Mouse (Mus musculus): Measurements from ENCODE around the gene Nfkbil1.
"Not testable (repeated sequence)": the region's sequence is repeated elsewhere in the genome, so short reads cannot be mapped to it uniquely, and the experiment has no call there.

Gene Nfkbil1

DNA sequence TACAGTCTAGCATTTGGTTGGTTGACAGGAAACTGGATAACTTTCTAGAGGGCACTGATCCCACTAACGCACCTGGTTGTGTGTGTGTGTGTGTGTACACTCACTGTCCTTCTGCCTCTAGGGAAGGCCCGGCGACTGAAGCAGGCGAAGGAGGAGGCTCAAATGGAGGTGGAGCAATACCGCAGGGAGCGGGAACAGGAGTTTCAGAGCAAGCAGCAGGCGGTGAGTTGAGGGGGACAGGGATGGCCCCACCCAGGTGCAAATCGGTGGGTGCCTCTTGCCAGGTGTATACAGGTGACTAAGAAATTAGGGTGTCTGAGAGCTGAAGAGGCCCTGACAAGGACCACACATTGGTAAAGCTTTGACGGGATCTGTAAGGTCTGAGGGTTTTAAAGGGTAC, 1.4 kb upstream of the Nfkbil1 start:
- no peak for DNase-seq (ENCODE audit: low spot score)

DNA sequence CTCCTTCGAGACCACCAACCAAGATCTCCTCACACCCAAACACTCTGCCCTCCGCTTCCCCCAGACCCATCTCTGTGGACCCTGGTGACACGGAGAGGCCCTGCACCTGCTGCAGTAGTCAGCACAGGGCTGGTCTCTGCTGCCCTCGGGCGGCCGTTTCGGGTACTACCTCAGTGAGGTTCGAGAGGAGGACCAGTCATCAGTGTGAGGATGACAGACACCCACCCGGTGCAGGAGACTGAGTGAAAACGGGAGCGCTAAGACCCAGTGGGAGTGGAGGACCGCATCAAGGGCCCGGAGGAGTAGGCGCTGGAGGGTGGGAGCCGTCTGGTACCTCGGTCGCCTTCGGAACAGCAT, 776 bp upstream of the Nfkbil1 start:
- peak; percentile 91 for DNase-seq (ENCODE audit: low spot score)

- peak; percentile 57 for DNase-seq (ENCODE audit: low spot score)
Observed at GRCm38 (mm10) chr17:35234903-35235302, 689 bp downstream of the Nfkbil1 start.

GRCm38 (mm10) chr17:35234090-35234489, 1.5 kb downstream of the Nfkbil1 start:
- not testable (repeated sequence) for DNase-seq (ENCODE audit: low spot score)

DNA sequence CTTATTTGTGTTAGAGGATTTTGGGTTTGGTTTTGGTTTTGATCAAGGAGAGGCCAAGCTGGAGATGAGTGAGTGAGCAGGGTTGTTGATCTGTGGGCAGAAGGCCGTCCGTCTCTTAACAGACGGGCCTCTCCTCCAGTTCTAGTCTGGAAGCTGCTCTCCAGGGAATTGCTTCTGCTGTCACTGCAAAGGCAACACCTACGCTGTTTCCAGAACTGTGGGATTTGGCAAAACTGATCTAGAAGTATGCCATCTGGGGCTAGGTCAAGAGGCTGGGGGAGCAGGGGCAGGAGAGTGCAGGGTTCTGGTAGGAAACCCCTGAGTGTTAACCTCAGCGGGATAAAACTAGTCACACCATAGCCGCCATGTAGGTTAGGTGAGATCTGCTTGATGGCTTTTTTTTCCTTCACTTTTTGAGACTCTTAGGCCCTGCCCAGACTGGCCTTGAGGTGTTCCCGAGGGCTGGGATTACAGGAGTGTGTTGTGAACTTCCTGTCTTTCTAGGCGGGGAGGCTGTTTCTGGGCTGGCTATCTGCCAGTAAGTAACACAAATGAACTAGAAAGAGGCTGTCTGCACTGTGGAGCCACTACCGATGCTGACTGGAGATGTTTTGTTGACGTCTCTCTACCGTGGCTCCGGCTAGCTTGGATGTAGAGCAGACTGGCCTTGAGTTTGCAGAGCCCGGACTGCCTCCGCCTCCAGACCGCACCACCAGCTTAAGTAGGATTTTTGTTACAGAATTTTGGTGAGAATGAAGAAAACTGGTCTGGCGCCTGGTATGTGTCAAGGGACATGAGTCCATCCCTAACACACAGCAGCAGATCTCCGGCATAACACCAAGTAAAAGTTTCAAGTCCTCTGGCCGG, 2.2 kb downstream of the Nfkbil1 start, which contains the start of gene Atp6v1g2:
Gene Atp6v1g2, plus strand, starts transcription at position 547 of the 867 bp plus-strand sequence.
- DNase-seq (ENCODE audit: low spot score), result no peak

DNA sequence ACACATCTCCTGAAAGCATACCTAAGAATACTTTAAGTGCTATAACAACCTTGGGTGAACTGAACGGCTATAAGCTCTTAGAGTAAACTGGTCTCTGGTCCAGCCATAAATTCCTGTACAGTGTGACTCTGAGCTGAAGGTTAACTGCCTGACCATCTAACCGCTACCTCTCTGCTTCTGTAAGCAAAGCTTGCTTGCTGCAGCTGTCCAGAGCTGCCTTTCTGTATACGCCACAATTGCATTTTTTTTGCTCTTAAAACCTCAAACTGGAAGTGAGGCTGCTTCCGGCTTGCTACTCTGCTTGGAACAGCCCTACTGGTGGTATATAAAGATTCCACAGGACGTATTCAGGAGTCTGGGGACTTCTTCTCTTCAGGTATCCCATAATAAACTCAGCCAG, 2.9 kb downstream of the Nfkbil1 start:
- DNase-seq (ENCODE audit: low spot score), result no peak

GRCm38 (mm10) chr17:35232043-35232442, 3.5 kb downstream of the Nfkbil1 start:
- peak; percentile 60 for DNase-seq (ENCODE audit: low spot score)

DNA sequence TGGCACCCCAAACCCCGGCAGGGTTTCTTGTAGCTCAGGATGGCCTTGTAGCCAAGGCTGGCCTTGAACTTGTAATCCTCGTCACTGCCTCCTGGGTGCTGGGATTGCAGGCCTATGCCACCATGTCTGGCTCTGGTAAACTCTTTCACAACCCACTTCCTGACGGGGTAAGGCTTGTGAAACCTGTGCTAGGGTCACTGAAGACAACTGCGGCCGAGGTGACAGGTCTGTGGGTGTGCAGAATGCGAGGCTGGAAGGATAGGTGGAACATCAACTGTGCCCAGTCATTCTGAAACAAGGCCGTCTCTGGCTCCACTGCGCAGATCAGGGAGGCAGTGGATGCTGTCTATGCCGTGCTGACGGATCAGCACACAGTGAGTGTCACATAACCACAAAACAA, 4.6 kb downstream of the Nfkbil1 start:
- DNase-seq (ENCODE audit: low spot score), result no peak

GRCm38 (mm10) chr17:35226561-35227046, 9.0 kb downstream of the Nfkbil1 start:
- DNase-seq (ENCODE audit: low spot score), result no peak

GRCm38 (mm10) chr17:35225456-35225855, 10.1 kb downstream of the Nfkbil1 start:
- no peak for DNase-seq (ENCODE audit: low spot score)

- DNase-seq (ENCODE audit: low spot score), result no peak
Observed at GRCm38 (mm10) chr17:35224641-35225040, 11.0 kb downstream of the Nfkbil1 start.

GRCm38 (mm10) chr17:35222299-35222698, 13.3 kb downstream of the Nfkbil1 start:
- no peak for DNase-seq (ENCODE audit: low spot score)

GRCm38 (mm10) chr17:35220156-35220952, 15.2 kb downstream of the Nfkbil1 start, which contains the start of gene Gm16181:
Gene Gm16181 (plus strand): TSS chr17:35220834.
- DNase-seq (ENCODE audit: low spot score), result no peak

- no peak for DNase-seq (ENCODE audit: low spot score)
Observed at GRCm38 (mm10) chr17:35219601-35220041, 16.0 kb downstream of the Nfkbil1 start.

DNA sequence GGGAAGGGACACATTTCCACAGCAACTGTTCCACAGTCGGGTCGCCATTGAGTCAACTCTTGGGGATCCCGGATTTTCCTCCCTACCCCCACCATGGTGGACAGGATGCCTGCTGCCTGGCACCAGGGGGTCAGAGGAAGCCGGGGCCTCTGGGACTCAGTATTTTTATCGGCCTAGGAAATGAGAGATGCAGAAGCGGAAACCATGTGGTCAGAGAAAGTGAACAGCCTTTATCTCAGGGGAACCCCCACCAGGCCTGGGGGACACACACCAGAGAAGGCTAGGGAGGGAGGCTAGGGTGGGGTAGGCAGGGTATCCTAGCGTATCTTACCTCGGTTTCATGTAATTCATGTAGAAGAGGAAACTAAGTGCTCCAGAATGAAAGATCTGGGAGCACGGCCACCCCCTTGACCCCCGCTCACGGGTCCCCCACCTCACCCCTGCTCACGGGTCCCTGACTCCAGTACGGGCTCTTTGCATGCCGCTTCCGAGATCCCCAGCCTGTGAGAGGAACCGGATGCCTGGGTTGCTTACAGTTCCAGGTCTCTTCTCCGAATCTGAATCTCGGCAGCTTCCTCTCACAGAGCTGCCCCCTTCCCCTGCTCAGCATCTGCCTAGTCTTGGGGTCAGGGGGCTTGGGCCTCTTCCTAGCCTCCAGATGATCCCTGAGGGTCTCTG, 16.9 kb downstream of the Nfkbil1 start:
- no peak for DNase-seq (ENCODE audit: low spot score)

DNA sequence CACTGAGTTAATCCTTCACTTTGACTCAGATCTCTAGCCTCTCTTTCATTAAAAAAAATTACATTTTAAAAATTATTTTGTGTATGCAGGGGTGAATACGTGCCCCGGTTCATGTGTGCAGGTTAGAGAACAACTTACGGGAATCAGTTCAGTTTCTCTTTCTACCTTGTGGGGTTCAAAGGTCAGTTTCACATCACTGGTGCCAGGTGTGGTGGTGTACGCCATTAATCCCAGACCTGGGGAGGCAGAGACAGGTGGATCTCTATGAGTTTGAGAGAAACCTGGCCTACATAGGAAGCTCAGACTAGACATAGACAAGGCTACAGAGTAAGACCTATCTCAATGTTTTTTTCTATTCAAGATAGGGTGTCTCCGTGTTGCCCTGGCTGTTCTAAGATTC, 22.5 kb downstream of the Nfkbil1 start:
- no peak for DNase-seq (ENCODE audit: low spot score)

- DNase-seq (ENCODE audit: low spot score), result no peak
Observed at GRCm38 (mm10) chr17:35210593-35210992, 25.0 kb downstream of the Nfkbil1 start.

- no peak for DNase-seq (ENCODE audit: low spot score)
Observed at GRCm38 (mm10) chr17:35209785-35210535, 25.6 kb downstream of the Nfkbil1 start.

DNA sequence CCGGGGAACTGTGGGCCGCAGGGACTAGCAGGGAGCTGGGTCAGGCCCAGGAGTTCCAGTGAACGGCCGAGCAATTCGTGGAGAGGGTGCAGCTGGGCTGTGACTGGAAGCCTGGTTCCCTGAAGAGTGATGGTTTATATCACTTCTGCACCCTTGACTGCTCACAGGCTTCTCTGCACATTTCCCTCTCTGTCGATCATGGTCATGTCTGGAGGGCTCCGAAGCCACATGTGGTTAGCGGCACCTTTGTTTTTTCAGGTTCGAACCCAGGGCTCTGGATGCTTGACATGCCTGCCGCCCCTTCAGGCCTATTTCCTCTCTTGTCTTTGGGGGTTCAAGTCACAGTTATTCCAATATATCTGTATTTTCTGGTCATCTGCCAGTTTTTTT, 30.2 kb downstream of the Nfkbil1 start:
- no peak for DNase-seq (ENCODE audit: low spot score)

DNA sequence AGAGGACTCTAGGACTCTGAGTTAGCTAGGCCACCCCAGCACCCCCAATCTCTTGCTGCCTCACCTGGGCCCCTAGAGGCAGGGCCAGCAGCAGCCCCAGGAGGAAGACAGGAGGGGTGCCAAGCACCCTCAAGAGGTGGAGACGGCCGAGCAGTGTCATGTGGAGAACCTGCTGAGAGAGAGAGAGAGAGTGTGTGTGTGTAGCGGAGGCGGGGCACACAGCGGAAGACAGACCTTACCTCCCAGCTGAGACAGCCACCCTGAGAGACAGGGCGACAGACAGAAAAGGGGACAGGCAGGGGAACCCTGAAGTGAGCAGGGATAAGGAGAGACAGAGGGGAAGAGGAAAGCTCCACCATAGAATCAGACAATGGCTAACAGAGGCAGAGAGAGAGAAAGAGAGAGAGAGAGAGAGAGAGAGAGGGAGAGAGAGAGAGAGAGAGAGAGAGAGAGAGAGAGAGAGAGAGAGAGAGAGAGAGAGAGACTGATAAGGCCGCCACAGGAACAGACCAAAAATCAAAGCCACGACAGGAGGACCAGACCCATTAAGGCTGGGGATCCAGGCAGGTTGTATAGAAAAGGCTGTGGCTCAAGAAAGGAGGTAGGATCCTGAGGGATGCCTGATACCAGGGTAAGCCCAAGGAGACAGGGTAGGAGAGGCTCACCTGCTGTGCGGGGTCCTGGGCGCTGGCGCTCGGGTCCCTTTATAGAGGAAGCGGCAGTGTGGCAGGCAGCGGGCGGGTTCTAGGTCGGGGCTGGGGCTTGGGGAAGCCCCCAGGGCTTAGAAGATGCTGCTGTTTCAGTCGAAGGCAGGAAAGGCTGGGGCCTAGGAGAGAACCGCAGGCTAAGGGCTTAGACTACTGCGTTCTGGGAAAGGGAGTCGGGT, 30.9 kb downstream of the Nfkbil1 start, which contains the start of gene Lta:
Gene Lta, minus strand, starts transcription at position 858 of the 886 bp plus-strand sequence.
- DNase-seq (ENCODE audit: low spot score), result no peak
